In the genomic region with DNA sequence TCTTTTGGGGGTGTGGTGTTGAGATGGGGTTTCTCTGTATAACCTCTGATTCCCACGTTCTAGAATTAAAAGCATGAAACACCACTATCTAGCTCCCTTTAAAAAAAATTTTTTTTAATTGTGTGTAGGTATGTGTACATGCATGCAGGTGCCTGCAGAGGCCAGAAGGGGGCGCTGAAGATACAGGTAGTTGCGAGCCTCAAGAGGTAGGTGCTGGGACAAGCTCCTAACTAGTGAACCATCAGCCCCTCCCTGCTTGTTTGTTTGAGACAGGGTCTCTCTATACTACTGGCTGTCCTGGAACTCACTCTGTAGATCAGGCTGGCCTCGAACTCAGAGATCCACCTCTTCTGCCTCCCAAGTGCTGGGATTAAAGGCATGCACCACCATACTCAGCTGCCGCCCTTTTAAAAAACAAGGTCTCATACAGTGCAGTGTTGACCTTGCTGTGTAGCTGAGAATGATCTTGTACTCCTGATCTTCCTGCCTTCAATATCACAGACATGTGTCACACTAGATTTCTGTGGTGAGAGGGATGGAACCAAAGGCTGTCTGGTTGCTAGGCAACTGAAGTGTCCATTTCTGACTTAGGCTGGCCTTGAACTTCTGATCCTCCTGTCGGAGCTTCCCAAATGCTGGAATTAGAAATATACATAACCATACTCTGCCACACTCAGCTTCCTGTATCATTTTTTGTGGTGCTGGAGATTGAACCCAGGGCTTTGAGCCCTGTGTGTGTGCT, we compare ENCODE assay signal across 12 mouse cellular contexts. TPM values are rescaled to one million over a fixed set of nuclear protein-coding genes. Genes with fewer than 3 reads are reported as not detected.
DNase-seq lines count a peak whose midpoint lies in the region; ATAC-seq and TF ChIP-seq lines count a peak whose summit lies in the region.
"Had no signal": no experiment of that assay in that cellular context is flagged by ENCODE, and none has a peak within 500 bp of the region (broad histone marks: within the 10 kb centered on the region; RNA-seq: fewer than 3 reads in every experiment).

No protein-coding gene starts in this region.

- peak; percentile 53 for TF ChIP-seq CTCF in heart, adult 2 months (IDR thresholded peaks at IDR 0.05)

- H3K27me3 ChIP-seq in heart, adult 2 months (ENCODE audit: control insufficient read depth, insufficient read depth, low read length) = no peaks in the 10 kb centered on the region
- no peaks in the 10 kb centered on the region for H3K27me3 ChIP-seq in heart, embryonic 12.5 days (replicated peaks)
- H3K27me3 ChIP-seq in forebrain, embryonic 12.5 days = no peaks in the 10 kb centered on the region

- no peak for TF ChIP-seq POLR2A in heart, adult 2 months (IDR thresholded peaks at IDR 0.05; ENCODE audit: insufficient read depth, low read depth, low read length)

- H3K27ac ChIP-seq in heart, adult 2 months = no peak overlapping the region
- H3K27ac ChIP-seq in heart, embryonic 12.5 days (ENCODE audit: poor library complexity, severe bottlenecking) = no peak overlapping the region
- no peak overlapping the region for H3K27ac ChIP-seq in forebrain, embryonic 12.5 days
- H3K27ac ChIP-seq: limb, embryonic 10.5 days had no signal

- peaks cover 2% of the 10 kb centered on the region; the same call in 1 of the 2 replicates for H3K4me1 ChIP-seq in heart, adult 2 months (ENCODE audit: control insufficient read depth, insufficient read depth, low read length)
- H3K4me1 ChIP-seq in heart, embryonic 12.5 days (replicated peaks) = peaks cover 23% of the 10 kb centered on the region
- peaks cover 21% of the 10 kb centered on the region for H3K4me1 ChIP-seq in forebrain, embryonic 12.5 days

- H3K36me3 ChIP-seq in heart, adult 2 months (ENCODE audit: control insufficient read depth, insufficient read depth, low read length) = no peaks in the 10 kb centered on the region
- 0 out of 2 replicates have a peak, but pooled peaks cover 2% of the 10 kb centered on the region for H3K36me3 ChIP-seq in heart, embryonic 12.5 days
- H3K36me3 ChIP-seq in forebrain, embryonic 12.5 days (replicated peaks) = peaks cover 2% of the 10 kb centered on the region; the same call in 1 of the 2 replicates

- H3K4me2 ChIP-seq in heart, embryonic 12.5 days = no peak overlapping the region
- no peak overlapping the region for H3K4me2 ChIP-seq in forebrain, embryonic 12.5 days

- TF ChIP-seq EP300 in heart, adult 2 months (IDR thresholded peaks at IDR 0.05; ENCODE audit: insufficient read depth, low read depth, low read length) = no peak

- WGBS in heart, adult 2 months = 61% methylated on average over 6 of the region's 6 CpGs
- WGBS in heart, embryonic 12.5 days = 56% methylated on average over 6 of the region's 6 CpGs
- 64% methylated on average over 6 of the region's 6 CpGs for whole genome bisulfite sequencing in forebrain, embryonic 12.5 days

- H3K79me2 ChIP-seq in heart, adult 2 months (replicated peaks; ENCODE audit: control insufficient read depth, insufficient read depth, low read length) = no peaks in the 10 kb centered on the region

- no peaks in the 10 kb centered on the region for H3K9me3 ChIP-seq in heart, embryonic 12.5 days (replicated peaks)
- no peaks in the 10 kb centered on the region for H3K9me3 ChIP-seq in forebrain, embryonic 12.5 days
- H3K9me3 ChIP-seq: limb, embryonic 10.5 days had no signal

- DNase-seq in heart, adult 2 months = no peak
- peak; percentile 34 to 75 for DNase-seq in spleen, postnatal 4 days (ENCODE audit: low spot score in 2 of 2)
- DNase-seq in spleen, adult 18-20 months = no peak
- DNase-seq in thymus, postnatal 4 days = peak; percentile 71
- DNase-seq in urinary bladder, postnatal 36 days (ENCODE audit: low spot score in 2 of 2) = no peak
- DNase-seq: gastrocnemius, postnatal 25 days; right cerebral cortex, postnatal 4 days had no signal

- intact Hi-C loops in heart, adult 2 months (cut with DNase I) = loop anchor here (2.0 to 5.0 kb wide), 2 partner anchors 25 to 146 kb away; no protein-coding TSS in a partner anchor

- no peak overlapping the region for H3K4me3 ChIP-seq in heart, adult 2 months
- H3K4me3 ChIP-seq in heart, embryonic 12.5 days = no peak overlapping the region
- no peak overlapping the region for H3K4me3 ChIP-seq in forebrain, embryonic 12.5 days (replicated peaks)
- H3K4me3 ChIP-seq: limb, embryonic 10.5 days had no signal

- no peak overlapping the region for H3K9ac ChIP-seq in heart, adult 2 months (ENCODE audit: low read depth, low read length)
- no peak overlapping the region for H3K9ac ChIP-seq in heart, embryonic 12.5 days
- no peak overlapping the region for H3K9ac ChIP-seq in forebrain, embryonic 12.5 days

- no peak for ATAC-seq in heart, embryonic 12.5 days (ENCODE audit: insufficient number of reproducible peaks, low FRiP score)
- ATAC-seq in erythroblast, adult 5-6 weeks (replicated peaks; ENCODE audit: low FRiP score, poor library complexity, severe bottlenecking) = 0 out of 2 replicates have a peak, but pooled peaks have one; percentile 46
- no peak for ATAC-seq in forebrain, embryonic 12.5 days (ENCODE audit: low FRiP score)
- ATAC-seq: hindbrain, embryonic 16.5 days had no signal

RNA-seq across cellular contexts. Expression of gene Hspb1, which starts 13.8 kb away (rescaled TPM):
- 100 to 1,000 TPM; 434 to 446 TPM for total RNA-seq in heart, adult 2 months (2021)
- polyA plus RNA-seq in heart, adult 2 months (2012; rRNA removed) = 427 and 635 TPM in 2 replicates
- 916 and 1,021 TPM in 2 replicates for polyA plus RNA-seq in heart, embryonic 12.5 days (2016; fragmentation: Nextera tagmentation; extraction: Ambion mirVana)
- not detected in 2 replicates for total RNA-seq in erythroblast, adult 5-6 weeks (2015; ENCODE audit: low replicate concordance)
- total RNA-seq in erythroblast, adult 5-6 weeks (2017; ENCODE audit: low replicate concordance) = not detected in 2 replicates
- polyA plus RNA-seq in forebrain, embryonic 12.5 days (2016; fragmentation: Nextera tagmentation; extraction: Ambion mirVana) = 7.8 and 10.7 TPM in 2 replicates

RNA-seq across cellular contexts. Expression of gene Ywhag, which starts 32.9 kb away (rescaled TPM):
- total RNA-seq in heart, adult 2 months (2021) = 100 to 1,000 TPM; 275 to 304 TPM
- 99.0 and 116 TPM in 2 replicates for polyA plus RNA-seq in heart, adult 2 months (2012; rRNA removed)
- 214 and 222 TPM in 2 replicates for polyA plus RNA-seq in heart, embryonic 12.5 days (2016; fragmentation: Nextera tagmentation; extraction: Ambion mirVana)
- 14.8 and 40.5 TPM in 2 replicates for total RNA-seq in erythroblast, adult 5-6 weeks (2015; ENCODE audit: low replicate concordance)
- 17.3 and 17.9 TPM in 2 replicates for total RNA-seq in erythroblast, adult 5-6 weeks (2017; ENCODE audit: low replicate concordance)
- polyA plus RNA-seq in forebrain, embryonic 12.5 days (2016; fragmentation: Nextera tagmentation; extraction: Ambion mirVana) = 410 and 460 TPM in 2 replicates

Comparison
In these comparisons a context has a peak if more than half of its experiments do, and no peak if none do; other contexts are left out.
1. DNase-seq: peak in spleen, postnatal 4 days (2 of 2) and thymus, postnatal 4 days (single experiment); none in heart, adult 2 months (0 of 2), spleen, adult 18-20 months (0 of 2) and urinary bladder, postnatal 36 days (0 of 2).
2. RNA of gene Hspb1, which starts 13.8 kb away (polyA plus RNA-seq): 916 to 1,021 TPM in heart, embryonic 12.5 days and 427 to 635 TPM in heart, adult 2 months; 7.8 to 10.7 TPM in forebrain, embryonic 12.5 days; every median in the first group is over 10 times any median in the second.